Mouse (Mus musculus): ENCODE results near the gene Dnajc3. TPM values are rescaled to one million over a fixed set of nuclear protein-coding genes. Genes with fewer than 3 reads are reported as not detected.
A peak's percentile ranks its signal among the peaks of the same experiment; 100 is the strongest.

The Dnajc3 gene
- total RNA-seq (2021): 53.6 and 56.4 TPM in 2 replicates
- long read RNA-seq, experiment 1, full-length matches to known transcripts: 96 of 130 reads
- long read RNA-seq, experiment 1, partial matches to known transcripts: 5 of 130 reads
- long read RNA-seq, experiment 1, other reads (novel, unspliced or antisense): 29 of 130 reads
- long read RNA-seq, experiment 2, full-length matches to known transcripts: 75 of 121 reads
- long read RNA-seq, experiment 2, partial matches to known transcripts: 4 of 121 reads
- long read RNA-seq, experiment 2, other reads (novel, unspliced or antisense): 42 of 121 reads

GRCm38 (mm10) chr14:118937533-118938492, at the start of gene Dnajc3:
Gene Dnajc3 (plus strand): TSS chr14:118937976.
- peak; percentile 100 for DNase-seq

GRCm38 (mm10) chr14:118890101-118890500, 47.7 kb upstream of the Dnajc3 start:
- no peak for DNase-seq

DNA sequence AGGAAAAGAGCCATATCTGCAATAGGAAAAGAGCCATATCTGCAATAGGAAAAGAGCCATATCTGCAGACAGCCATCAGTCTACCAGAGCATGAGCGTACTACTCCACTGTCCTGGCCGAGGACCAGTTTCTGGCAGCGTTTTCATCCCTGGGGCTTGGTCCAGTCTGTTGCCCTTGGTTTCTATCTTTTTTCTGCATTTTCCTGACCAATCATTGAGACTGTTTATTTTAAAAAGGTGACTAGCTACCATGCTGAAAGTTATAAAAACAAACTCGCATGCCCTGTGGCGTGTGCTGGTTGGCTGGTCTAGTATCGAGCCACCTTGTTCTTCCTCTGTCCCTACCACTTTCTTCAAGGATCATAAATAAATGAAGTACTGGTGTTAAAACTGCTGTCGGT, 42.5 kb upstream of the Dnajc3 start:
- peak; percentile 19 for DNase-seq

GRCm38 (mm10) chr14:118895655-118896054, 42.1 kb upstream of the Dnajc3 start:
- DNase-seq: no peak

- DNase-seq: no peak
Observed at GRCm38 (mm10) chr14:118899940-118900339, 37.8 kb upstream of the Dnajc3 start.

DNA sequence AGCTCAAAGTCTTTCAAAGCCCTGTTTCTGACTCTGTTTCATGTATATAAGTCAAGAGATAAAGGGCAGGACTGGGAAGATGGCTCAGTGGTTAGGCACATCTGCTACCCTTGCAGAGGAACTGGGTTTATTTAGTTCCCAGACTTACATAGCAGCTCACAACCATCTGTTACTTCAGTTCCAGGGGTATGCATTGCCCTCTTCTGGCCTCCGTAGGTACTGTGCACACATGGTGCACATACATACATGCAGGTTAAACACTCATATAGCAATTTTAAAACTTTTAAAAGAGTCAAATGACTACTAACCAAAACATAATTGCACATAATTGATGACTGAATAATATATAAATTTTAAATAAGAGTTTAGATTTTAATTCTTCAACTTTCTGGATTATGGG, 36.9 kb upstream of the Dnajc3 start:
- DNase-seq: no peak

DNA sequence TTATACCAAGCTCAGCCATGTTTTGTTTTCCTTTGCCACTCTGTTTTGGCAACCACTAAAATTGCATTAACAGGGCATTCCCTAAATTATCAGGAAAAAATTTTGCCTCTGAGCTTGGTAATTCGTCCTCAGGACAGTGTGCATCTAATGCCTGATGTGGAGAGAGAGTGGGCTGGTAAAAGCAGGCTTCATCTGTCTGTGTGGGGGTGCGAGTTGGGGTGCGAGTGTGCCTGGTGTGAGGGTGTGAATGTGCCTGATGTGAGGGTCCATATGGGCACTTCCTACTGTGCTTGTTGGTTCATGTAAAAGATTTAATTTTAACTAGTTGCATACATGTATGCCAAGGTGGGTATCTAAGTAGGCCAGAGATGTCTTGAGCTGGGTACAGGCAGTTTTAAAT, 34.4 kb upstream of the Dnajc3 start:
- DNase-seq: no peak

- DNase-seq: no peak
Observed at GRCm38 (mm10) chr14:118903867-118904562, 33.8 kb upstream of the Dnajc3 start.

DNA sequence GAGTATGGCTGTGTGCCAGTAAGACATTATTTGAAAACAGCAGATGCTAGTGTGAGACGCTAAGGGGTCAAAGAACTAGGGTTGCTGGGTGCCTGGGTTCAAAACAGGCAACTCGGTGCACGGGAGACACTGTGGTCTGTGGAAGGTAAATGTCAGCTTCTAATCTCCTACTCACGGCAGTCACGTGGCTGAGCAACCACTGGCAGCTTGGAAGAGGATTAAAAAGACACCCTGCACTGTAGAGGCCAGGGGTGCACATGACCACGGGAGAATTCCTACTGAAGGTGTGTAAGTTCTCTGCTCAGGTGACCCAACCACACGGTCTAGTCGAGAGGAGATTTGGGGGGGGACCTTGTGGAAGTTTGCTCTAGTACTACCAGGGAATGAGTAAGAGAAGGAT, 30.2 kb upstream of the Dnajc3 start:
- no peak for DNase-seq

GRCm38 (mm10) chr14:118909872-118910271, 27.9 kb upstream of the Dnajc3 start:
- peak; percentile 34 for DNase-seq

- peak; percentile 79 for DNase-seq
Observed at GRCm38 (mm10) chr14:118910332-118911222, 27.2 kb upstream of the Dnajc3 start.

DNA sequence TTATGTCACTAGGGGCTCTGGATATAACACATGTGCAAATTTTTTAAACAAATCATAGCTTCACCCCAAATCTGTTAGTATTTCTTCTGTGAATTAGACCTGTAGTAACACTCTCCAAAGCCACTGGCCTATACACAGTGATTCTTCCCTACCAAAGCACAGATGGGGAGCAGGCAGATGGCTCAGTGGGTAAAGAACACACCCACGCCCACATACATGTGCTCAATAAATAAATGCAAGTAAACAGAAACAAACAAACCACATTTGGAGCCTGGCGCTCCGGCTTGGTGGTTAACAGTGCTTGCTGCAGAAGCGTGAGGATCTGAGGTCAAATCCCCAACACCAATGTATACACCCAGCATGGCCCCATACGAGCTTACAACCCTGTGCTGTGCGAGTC, 26.3 kb upstream of the Dnajc3 start:
- DNase-seq: no peak

DNA sequence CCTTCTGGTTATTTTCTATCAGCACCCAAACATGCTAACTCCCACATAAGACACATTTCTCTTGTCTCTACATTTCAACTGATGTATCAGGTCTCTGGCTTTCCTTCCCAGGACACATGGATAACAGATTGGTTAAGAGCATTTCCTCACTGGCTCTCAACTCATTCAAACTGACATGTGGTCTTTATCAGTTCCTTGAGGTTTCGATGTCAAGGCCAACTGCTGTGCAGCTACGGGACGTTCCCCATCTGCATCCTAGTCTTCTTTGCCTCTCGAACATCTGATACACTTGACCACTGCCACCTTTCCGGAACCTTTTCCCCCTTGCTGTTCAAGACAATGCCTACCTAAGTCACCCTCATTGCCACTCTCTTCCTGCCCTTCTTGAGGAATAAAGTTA, 24.1 kb upstream of the Dnajc3 start:
- DNase-seq: no peak

DNA sequence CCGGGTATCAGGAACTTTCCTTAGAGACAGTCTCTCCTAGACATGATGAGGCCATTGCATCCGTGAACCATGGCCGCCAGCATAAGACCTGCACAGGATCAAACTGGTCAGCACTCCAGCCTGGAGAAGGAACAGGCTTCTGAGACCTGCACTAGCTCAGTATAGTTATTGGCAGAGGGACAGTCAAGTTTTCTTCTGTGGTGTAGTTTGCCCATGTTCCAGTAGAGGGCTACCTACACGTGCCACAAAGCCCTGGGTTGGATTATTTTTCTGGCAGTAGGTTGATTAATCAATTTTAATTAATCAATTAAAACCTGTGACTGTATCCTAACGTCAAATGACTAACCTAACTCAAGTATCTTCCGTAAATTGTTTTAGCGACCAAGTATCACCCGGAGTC, 18.8 kb upstream of the Dnajc3 start:
- DNase-seq: peak; percentile 37

- no peak for DNase-seq
Observed at GRCm38 (mm10) chr14:118920654-118921053, 17.1 kb upstream of the Dnajc3 start.

DNA sequence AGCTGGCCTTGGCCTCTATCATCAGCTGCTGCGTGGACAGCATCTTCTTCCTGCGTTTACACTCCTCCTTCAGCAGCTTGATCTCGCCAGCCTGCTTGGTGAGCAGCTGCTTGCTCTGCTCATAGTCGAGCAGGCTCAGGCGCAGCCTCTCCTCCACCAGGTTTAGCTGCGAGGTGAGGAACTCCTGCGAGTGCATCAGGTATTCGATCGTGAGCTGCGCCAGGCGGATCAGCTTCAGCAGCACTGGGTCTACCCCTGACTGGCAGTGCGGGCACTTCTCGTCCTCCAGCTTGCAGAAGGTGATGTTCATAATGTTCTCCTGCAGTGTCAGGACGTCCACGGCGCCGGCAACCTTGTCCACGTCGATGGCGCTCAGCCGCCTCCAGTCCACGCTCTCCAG, 15.5 kb upstream of the Dnajc3 start:
- DNase-seq: no peak

DNA sequence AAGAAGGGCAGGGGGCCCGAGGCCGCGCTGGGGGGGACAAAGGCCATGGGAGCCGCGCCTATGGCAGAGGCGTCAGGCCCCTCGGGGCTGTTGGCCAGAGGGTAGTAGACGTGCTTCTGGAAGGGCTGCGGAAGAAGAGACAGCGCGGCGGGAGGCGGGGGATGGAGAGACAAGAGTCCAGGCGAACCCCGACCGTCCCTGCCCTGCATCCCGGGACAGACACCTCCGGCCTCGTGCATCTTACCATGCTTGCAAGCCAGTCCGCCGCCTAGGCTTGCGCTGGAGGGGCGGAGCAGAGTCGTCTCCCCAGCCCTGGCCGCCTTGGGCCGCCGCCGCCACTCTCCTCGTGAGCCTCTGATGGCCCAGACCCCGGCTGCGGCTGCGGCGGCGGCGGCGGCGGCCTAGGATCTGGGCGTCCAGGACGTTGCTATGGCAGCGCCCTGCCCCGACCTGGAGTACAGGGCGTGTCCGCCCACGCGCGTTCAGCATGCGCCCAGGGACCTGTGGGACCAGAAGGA, 15.1 kb upstream of the Dnajc3 start:
- peak; percentile 59 for DNase-seq

DNA sequence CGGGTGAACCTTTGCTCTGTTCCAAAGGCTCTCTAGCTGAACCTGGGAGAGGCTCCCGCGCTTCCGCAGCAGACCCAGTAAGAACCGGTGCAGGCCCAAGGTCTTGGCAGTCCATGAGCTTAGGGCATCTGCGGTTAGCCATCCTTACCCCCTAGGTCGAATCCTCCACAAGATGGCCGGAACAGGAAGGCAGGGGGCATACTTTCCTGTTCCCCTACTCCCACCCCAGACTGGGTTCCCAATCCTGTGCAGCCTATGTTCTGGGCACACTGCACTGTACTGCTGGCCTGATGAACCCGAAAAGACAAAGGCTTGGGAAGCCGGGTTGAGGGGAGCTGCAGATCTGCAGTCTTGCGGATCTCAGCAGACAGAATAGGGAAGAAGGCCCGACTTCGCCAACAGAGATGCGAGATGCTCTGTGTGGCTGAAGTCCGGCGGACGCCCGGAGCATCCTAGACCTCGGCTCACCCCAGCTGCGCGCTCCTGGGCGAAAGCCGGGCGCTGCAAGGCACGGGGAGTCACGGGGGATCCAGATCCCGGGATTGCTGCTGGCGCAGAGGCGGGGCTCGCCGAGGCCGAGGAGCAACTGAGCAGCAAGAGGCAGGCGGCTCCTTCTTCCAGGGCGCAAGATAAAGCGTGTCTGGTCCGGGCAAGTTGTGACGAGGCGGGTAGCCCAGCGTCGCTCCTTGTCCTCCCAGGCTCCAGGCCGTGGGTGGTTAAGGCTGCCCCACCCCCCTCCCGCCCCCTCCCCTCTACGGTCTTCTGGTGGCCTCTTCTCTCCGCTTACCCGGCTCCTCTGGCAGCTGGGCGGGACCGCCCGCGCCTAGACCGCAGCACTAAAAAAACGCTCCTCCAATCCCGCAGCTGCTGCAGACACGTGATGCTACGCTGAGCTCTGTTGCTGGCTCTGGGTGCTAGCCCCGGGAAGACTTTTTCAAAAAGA, 12.8 kb upstream of the Dnajc3 start, which contains the start of gene Dzip1:
TSS of gene Dzip1 (minus strand) at position 788 of the 943 bp plus-strand sequence.
- peak; percentile 82 for DNase-seq

DNA sequence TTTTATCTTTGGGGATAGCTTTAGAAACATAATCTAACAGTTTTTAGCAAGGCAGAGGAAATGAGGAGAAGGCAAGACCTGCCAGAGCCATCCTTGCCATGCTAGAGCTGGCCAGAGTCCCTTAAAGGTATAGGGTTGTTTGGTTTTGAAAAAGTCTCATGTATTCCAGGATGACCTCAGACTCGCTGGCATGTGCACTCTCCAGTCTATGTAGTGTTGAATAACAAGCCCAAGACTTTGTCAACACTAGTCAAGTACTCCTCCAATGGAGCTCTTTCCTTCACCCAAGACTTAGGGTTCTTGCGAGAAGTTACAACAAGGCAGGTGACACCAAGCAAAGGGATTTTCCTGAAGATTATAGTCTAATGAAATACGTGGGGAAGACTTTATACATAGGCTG, 9.2 kb upstream of the Dnajc3 start:
- no peak for DNase-seq

DNA sequence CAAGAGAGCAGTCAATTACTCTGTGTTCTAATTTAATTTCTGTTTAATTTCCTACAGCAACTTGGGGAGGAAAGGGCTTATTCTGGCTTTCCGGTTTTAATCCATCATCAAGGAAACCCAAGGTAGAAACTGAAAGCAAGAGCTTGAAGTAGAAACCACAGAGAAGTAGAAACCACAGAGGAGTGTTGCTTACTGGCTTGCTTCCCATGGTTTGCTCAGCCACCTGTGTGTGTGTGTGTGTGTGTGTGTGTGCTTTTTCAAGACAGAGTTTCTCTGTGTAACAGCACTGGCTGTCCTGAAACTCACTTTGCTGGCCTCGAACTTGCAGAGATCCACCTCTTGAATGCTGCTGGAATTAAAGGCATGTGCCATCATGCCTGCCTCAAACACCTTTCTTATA, 8.0 kb upstream of the Dnajc3 start:
- no peak for DNase-seq
